Comparison of ENCODE assay signal across 21 mouse cellular contexts in the genomic region with DNA sequence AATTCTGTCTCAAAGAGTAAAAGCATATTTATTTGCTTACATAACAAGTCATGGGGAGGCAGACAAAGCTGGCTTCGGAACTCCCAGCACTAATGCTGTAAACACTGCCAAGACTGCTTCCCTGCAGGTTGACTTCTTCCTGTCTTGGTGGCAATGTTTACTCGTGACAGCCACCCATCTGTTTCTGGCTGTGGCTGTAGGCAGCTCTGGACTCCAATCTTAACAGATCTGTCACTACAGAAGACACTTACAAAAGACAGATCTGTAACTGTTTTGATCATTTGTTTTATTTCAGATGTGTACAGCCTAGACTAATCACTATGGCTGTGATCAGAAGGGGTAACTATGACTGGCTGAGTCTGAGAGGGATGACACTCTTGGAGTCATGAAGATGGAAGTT.
DNase-seq lines count a peak whose midpoint lies in the region; ATAC-seq and TF ChIP-seq lines count a peak whose summit lies in the region.
"Had no signal": no experiment of that assay in that cellular context is flagged by ENCODE, and none has a peak within 500 bp of the region (broad histone marks: within the 10 kb centered on the region; RNA-seq: fewer than 3 reads in every experiment).

No protein-coding gene starts in this region.

- H3K27me3 ChIP-seq in forebrain, embryonic 14.5 days (replicated peaks; ENCODE audit: control insufficient read depth, insufficient read depth, low read length) = no peaks in the 10 kb centered on the region
- H3K27me3 ChIP-seq in forebrain, embryonic 12.5 days = no peaks in the 10 kb centered on the region
- H3K27me3 ChIP-seq: hindbrain, embryonic 15.5 days; intestine, embryonic 15.5 days had no signal

- H3K27ac ChIP-seq in forebrain, embryonic 14.5 days (ENCODE audit: low read depth, low read length) = no peak overlapping the region
- H3K27ac ChIP-seq in forebrain, embryonic 12.5 days = no peak overlapping the region
- H3K27ac ChIP-seq: hindbrain, embryonic 15.5 days; intestine, embryonic 15.5 days; limb, embryonic 10.5 days; macrophage; stomach, postnatal 0 days had no signal

- no peak overlapping the region for H3K4me2 ChIP-seq in forebrain, embryonic 14.5 days (ENCODE audit: low read length)
- H3K4me2 ChIP-seq in forebrain, embryonic 12.5 days = no peak overlapping the region
- H3K4me2 ChIP-seq: hindbrain, embryonic 15.5 days; intestine, embryonic 15.5 days had no signal

- peak; percentile 57; the same call in 1 of the 2 replicates for ATAC-seq in forebrain, embryonic 14.5 days
- ATAC-seq in forebrain, embryonic 12.5 days (ENCODE audit: low FRiP score) = no peak
- ATAC-seq: CD4-positive, CD25-positive, alpha-beta regulatory T cell, adult 4 months; intestine, embryonic 15.5 days; lung, postnatal 0 days; midbrain, embryonic 16.5 days had no signal

- H3K36me3 ChIP-seq in forebrain, embryonic 14.5 days (ENCODE audit: control insufficient read depth, insufficient read depth, low read length) = no peaks in the 10 kb centered on the region
- no peaks in the 10 kb centered on the region for H3K36me3 ChIP-seq in forebrain, embryonic 12.5 days (replicated peaks)
- H3K36me3 ChIP-seq: hindbrain, embryonic 15.5 days; intestine, embryonic 15.5 days; limb, embryonic 10.5 days had no signal

- no peaks in the 10 kb centered on the region for H3K9me3 ChIP-seq in forebrain, embryonic 14.5 days (replicated peaks; ENCODE audit: control insufficient read depth, low read length)
- H3K9me3 ChIP-seq in forebrain, embryonic 12.5 days = no peaks in the 10 kb centered on the region
- H3K9me3 ChIP-seq: hindbrain, embryonic 15.5 days; intestine, embryonic 15.5 days; limb, embryonic 10.5 days had no signal

- 57% methylated on average over 2 of the region's 2 CpGs for WGBS in forebrain, embryonic 14.5 days
- WGBS in forebrain, embryonic 12.5 days = 64% methylated on average over 2 of the region's 2 CpGs

- no peak for TF ChIP-seq POLR2A in brain, embryonic 14.5 days (IDR thresholded peaks at IDR 0.05; ENCODE audit: borderline replicate concordance, extremely low read depth, insufficient read depth, insufficient read length, poor library complexity, severe bottlenecking)

- H3K4me1 ChIP-seq in forebrain, embryonic 14.5 days (ENCODE audit: control insufficient read depth, insufficient read depth, low read length) = no peaks in the 10 kb centered on the region
- no peaks in the 10 kb centered on the region for H3K4me1 ChIP-seq in forebrain, embryonic 12.5 days
- H3K4me1 ChIP-seq: hindbrain, embryonic 15.5 days; intestine, embryonic 15.5 days; limb, embryonic 10.5 days had no signal

- H3K9ac ChIP-seq in forebrain, embryonic 14.5 days (ENCODE audit: low read length) = no peak overlapping the region
- no peak overlapping the region for H3K9ac ChIP-seq in forebrain, embryonic 12.5 days
- H3K9ac ChIP-seq: hindbrain, embryonic 15.5 days; intestine, embryonic 15.5 days had no signal

- H3K4me3 ChIP-seq in forebrain, embryonic 14.5 days (ENCODE audit: low read depth, low read length) = no peak overlapping the region
- H3K4me3 ChIP-seq in forebrain, embryonic 12.5 days (replicated peaks) = no peak overlapping the region
- H3K4me3 ChIP-seq: hindbrain, embryonic 15.5 days; intestine, embryonic 15.5 days; limb, embryonic 10.5 days had no signal

- no peak for TF ChIP-seq CTCF in brain, embryonic 14.5 days (IDR thresholded peaks at IDR 0.05; ENCODE audit: borderline replicate concordance, extremely low read depth, insufficient read depth, insufficient read length)

- peak; percentile 40 for DNase-seq in forebrain, embryonic 14.5 days (ENCODE audit: low spot score)
- peak; percentile 56 for DNase-seq in brain, embryonic 14.5 days (ENCODE audit: low read depth)
- DNase-seq in cerebellum, adult 8-10 months = peak; percentile 67
- DNase-seq in cerebellum, postnatal 36 days = peak; percentile 62 to 69
- DNase-seq in right cerebral cortex, postnatal 25 days = no peak
- no peak for DNase-seq in adrenal gland, adult 2 months
- DNase-seq: adrenal gland, postnatal 25 days; heart, postnatal 4 days; kidney, adult 8-10 months; kidney, postnatal 10 days; liver; right cerebral cortex, adult 18-20 months had no signal

Comparison
In these comparisons a context has a peak if more than half of its experiments do, and no peak if none do; other contexts are left out.
1. DNase-seq: peak in forebrain, embryonic 14.5 days (single experiment), brain, embryonic 14.5 days (single experiment), cerebellum, adult 8-10 months (single experiment) and cerebellum, postnatal 36 days (2 of 2); none in right cerebral cortex, postnatal 25 days (single experiment) and adrenal gland, adult 2 months (single experiment).